Mouse (Mus musculus): ENCODE data around the gene Hspbp1.
A peak's percentile ranks its signal among the peaks of the same experiment; 100 is the strongest.

- no peak for TF ChIP-seq CTCF (IDR thresholded peaks at IDR 0.05; ENCODE audit: low read depth, low read length)
- TF ChIP-seq POLR2A (IDR thresholded peaks at IDR 0.05; ENCODE audit: insufficient read depth, low read length) = peak; percentile 22
Measured at GRCm38 (mm10) chr7:4658912-4659551, 25.8 kb downstream of the Hspbp1 start, which contains the start of gene Ppp6r1.

Measured in ES-Bruce4 (cell line).